15 mouse cellular contexts compared by ENCODE assay signal in genomic region chr12:54665526-54665925, GRCm38 (mm10).
"Had no signal": no experiment of that assay in that cellular context is flagged by ENCODE, and none has a peak within 500 bp of the region (broad histone marks: within the 10 kb centered on the region; RNA-seq: fewer than 3 reads in every experiment).

No protein-coding gene starts in this region.

- H3K4me1 ChIP-seq: neural tube, embryonic 15.5 days; stomach, embryonic 15.5 days had no signal

- H3K4me2 ChIP-seq: neural tube, embryonic 15.5 days; stomach, embryonic 15.5 days had no signal

- H3K27me3 ChIP-seq: neural tube, embryonic 15.5 days; stomach, embryonic 15.5 days had no signal

- H3K9ac ChIP-seq: neural tube, embryonic 15.5 days; stomach, embryonic 15.5 days had no signal

- DNase-seq: retina, postnatal 1 day; right cerebral cortex, adult 18-20 months; right cerebral cortex, postnatal 14 days; right cerebral cortex, postnatal 25 days; right cerebral cortex, postnatal 4 days; spleen, adult 18-20 months; thymus, adult 18-20 months; thymus, adult 2 months; thymus, postnatal 14 days; thymus, postnatal 25 days; thymus, postnatal 36 days; thymus, postnatal 4 days had no signal

- H3K36me3 ChIP-seq: stomach, embryonic 15.5 days had no signal

- H3K27ac ChIP-seq: neural tube, embryonic 15.5 days; stomach, embryonic 15.5 days; stomach, postnatal 0 days had no signal

- H3K9me3 ChIP-seq: neural tube, embryonic 15.5 days; stomach, embryonic 15.5 days had no signal

- H3K4me3 ChIP-seq: neural tube, embryonic 15.5 days; stomach, embryonic 15.5 days had no signal
